Mouse (Mus musculus): ENCODE measurements around the gene Aes.

The Aes gene

DNA sequence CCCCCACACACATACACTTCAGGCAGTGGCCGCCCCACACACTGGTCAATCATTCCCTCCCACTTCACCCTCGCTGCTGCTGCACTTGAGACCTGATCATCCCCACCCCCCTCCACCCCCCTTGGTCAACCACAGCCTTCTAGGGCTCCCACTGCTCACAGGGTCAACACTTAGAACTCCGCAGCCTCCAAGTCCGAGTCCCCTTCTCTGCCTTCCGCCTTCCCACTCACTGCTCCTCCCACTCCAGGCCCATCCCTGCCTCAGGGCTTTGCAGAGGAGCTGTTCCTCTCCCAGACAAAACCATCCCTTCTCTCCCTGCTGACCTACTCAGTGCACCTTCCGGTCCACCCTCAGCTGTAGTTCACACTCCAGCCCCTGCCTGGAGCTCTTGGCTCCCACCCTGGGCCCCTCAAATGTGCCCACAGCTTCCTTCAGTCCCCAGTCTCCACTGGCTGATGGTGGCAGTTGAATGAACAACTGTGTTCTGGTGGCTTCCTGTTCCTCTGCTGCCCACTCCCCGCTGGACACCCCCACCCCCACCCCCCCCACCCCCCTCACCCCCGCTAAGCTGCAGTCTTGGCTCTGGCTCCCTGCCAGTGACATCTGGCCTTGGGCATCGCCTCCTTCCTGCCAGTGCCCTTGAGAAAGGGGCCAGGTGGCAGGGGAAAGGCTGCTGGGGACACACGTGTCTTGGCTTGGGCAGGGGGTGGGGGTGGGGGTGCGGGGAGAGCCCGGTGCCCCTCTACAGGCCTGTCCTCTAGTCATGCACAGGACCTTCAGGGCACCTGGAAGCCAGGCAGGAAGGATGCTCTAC lies 38.1 kb downstream of the Aes start:
- DNase-seq (ENCODE audit: low spot score in 2 of 2), result peak in 1 of 2 experiments; percentile 46

DNA sequence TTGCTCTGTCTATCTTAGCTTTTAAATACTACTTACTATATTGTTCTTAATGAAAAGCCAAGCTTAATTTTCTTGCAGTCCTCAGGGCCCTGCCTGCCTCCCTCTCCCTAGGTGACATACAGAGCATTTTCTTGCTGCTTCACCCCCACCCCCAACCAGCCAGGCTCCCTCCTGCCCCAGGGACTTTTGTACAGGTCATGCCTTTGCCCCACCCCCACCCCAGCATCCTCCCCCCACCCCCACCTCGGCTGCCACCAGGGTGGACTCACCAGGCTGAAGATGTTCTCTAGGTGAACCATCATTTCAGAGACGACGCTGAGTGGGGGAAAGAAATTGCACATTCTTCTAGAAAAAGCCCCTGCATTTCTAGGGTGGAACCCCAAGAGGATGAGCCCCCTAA lies 39.1 kb downstream of the Aes start:
- no peak for DNase-seq (ENCODE audit: low spot score in 2 of 2)

DNA sequence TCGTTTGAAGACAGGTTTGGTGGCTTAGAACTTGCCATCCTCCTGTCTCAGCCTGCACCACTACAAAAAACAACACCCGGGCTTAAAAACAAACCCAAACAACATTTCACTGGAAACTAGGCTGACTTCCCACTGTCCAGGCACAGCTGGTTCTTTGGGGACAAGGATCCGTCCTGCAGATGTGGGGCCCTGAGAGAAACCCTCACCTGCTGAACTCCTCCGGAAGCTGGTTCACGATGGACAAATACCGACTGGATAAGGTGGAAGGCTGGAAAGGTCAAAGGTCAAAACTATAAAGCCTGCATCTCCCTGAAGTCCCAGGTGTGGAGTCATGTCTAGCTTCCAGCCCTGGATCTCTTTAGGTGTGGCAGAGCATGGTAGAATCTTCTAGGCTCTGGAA lies 39.6 kb downstream of the Aes start:
- DNase-seq (ENCODE audit: low spot score in 2 of 2), result no peak

DNA sequence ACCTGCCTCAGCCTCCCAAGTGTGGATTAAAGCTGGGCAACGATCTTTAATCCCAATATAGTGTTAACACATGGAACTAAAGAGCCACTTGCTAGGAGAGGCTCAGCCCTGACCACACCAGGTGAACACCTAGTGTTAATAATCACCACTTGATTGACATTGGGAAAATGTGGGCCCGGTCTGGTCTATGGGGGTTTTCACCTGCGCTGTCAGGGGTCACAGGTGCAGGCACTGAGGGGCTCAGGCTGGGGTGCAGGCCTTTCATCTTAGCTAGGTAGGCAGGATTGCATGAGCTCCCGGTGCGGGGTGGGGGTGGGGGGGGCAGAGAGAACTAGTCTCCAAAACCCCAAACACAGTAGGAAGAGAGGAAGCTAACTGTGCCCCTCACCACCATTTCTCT lies 40.3 kb downstream of the Aes start:
- no peak for DNase-seq (ENCODE audit: low spot score in 2 of 2)

DNA sequence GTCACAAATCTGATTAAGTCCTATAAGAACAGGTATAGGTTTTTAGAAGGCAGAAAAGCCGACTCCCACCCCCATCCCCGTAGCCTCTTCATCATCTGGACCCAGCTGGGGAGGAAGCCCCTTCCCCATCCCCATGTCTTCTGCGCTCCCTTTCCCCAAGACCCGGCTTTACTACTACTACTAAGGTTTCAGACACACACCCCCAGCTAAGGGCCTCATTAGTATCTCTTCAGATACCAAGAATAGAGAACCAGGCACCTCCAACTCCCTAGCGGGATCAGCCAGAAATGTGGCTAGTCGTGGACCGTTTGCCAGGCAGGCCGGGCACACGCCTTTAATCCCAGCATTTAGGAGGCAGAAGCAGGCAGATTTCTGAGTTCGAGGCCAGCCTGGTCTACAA lies 40.8 kb downstream of the Aes start:
- no peak for DNase-seq (ENCODE audit: low spot score in 2 of 2)

DNA sequence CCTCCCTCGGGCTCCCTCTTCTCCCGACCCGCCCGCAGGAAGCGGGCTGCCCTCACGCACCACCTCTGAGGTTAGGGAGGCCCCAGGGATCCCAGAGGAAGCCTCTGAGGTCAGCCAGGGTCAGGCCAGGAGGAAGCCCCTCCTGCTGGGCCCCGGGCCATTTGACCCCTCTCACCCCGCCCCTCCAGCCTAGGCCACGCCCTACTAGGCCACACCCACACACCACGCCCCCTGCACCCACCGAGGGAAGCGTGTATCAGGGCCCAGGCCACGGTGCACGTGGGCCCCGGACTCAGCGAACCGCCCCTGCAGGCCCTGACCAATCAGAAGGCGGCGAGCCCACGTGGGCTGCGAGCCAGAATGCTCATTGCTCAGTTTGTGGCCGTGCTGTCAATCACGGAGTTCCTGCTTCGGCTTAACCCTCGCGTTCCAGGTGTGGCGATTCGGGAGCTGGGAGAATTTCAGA lies 41.5 kb downstream of the Aes start, which contains the start of gene Tle6:
Gene Tle6 (minus strand): TSS at position 336 of the 466 bp plus-strand sequence.
- DNase-seq (ENCODE audit: low spot score in 2 of 2), result peak; percentile 94 to 95

DNA sequence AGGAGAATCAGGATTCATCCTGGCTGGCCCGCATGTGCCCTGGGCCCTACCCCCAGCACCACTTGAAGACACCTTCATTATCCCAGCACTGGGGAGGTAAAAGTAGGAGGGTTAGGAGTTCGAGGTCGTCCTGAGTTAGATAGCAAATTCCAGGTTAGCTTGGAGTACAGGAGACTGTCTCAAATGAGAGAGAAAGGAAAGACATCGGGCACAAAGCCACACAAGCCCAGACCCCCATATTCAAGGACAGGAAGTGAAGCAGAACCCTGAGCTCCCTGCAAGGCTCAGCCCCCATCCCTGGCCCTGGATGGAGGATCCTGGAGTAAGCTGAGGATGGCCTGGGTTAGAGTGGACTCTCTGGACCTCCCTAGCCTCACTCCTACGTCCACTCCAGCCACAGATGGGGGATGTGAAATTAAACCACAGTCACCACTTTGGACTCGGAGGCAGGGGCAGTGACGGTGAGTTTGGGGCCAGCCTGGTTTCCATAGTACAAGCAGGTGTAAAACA lies 42.2 kb downstream of the Aes start:
- DNase-seq (ENCODE audit: low spot score in 2 of 2), result no peak

DNA sequence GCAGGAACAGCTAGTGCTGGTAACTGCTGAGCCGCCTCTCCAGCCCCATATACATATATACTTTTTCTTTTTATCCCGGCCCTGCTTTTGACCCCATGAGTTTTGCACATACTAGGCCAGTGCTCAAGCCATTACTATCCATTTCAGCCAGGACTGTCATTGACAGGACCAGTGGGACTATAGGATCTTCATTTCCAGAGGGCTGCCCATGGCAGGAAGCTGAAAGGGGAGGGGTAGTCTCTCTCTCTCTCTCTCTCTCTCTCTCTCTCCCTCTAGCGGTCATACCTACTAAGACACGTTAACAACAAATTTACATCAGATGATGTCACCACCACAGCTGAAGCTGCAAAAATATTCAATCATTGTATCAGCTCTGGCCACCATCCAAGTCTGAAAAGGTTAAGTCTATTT lies 43.5 kb downstream of the Aes start:
- DNase-seq (ENCODE audit: low spot score in 2 of 2), result peak in 1 of 2 experiments; percentile 30

DNA sequence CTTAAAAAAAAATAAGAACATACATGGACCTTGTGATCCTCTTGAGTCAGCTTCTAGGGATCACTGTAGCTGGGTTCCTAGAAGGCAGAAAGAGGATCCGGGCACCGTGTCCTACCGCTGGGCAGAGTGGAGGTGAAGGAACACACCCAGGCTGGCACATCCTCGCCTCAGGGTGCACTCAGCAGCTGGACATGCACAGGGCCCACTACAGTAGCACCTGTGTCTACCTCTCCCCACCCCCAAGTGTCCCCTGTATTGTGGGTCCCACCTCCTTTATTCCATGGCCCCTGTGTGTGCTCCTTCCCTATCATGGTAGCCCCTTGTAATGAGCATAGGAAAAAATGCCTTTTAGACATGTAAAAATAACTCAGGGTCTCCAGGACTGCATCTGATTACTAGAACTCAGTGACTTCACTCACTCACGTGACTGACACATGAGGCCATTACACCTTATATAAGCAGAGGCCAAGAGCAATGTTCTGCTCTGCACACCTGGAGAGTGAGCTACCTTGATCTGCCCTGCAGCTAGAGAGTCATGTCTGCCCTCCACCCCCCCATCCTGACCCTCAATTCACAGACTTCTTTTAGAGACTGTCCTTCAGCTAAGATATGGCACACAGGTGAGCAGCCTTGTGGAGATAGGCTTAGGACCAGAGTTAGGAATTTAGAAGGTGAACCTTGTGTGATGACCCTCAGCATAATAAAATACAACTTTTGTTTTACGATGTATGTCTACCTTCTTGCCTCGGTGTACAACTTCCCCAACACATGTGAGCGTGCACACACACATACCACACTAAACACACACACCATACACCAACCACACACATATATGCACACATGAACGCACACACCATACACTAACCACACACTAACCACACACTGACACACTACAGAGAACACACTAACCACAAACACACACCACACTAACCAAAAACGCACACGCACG lies 45.0 kb downstream of the Aes start:
- no peak for DNase-seq (ENCODE audit: low spot score in 2 of 2)

DNA sequence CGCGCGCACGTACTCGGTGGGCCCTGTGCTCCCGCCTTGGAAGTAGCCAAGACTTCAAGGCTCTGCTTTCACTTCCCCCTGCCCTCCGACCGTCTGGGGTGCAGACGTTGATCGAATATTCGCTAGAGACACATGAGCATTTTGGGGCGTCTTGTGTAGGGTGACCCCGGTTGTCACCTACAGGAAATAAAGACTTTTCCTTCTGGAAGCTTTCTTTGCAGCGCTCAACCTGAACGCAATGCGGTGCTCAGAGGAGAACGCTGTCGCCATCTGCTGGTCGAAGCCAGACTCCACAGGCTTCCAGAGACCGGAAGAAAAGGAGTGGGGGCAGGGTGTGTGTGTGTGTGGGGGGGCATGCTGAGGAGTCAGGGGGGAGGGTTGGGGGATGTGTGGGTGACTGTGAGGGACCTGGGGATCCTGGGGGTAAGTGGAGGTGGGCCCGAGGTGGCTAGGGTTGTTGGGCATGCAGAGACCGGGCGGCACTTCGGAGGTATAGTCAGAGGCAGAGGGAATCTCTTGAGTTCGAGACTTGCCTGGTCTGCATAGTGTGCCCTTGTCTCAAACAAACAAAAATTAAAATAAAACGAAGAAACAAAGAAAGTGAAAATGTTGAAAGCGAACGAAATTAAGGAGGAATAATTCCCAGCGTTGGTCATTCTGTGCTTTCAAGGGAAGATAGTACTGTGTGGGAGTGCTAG lies 45.8 kb downstream of the Aes start:
- DNase-seq (ENCODE audit: low spot score in 2 of 2), result peak; percentile 87 to 92

DNA sequence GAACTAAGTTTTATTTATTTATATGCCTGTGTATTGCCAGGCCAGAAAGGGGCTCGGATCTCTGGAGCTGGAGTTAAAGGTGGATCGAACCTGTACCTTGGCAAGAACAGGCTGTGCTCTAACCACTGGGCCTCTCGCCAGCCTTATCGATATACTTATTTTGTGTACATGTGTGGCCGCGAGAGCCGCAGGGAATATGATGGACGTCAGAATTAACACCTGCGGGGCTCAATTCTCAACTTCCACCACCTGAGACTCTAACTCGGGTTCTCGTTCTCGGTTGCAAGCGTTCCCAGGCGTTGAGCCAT lies 46.3 kb downstream of the Aes start:
- no peak for DNase-seq (ENCODE audit: low spot score in 2 of 2)

DNA sequence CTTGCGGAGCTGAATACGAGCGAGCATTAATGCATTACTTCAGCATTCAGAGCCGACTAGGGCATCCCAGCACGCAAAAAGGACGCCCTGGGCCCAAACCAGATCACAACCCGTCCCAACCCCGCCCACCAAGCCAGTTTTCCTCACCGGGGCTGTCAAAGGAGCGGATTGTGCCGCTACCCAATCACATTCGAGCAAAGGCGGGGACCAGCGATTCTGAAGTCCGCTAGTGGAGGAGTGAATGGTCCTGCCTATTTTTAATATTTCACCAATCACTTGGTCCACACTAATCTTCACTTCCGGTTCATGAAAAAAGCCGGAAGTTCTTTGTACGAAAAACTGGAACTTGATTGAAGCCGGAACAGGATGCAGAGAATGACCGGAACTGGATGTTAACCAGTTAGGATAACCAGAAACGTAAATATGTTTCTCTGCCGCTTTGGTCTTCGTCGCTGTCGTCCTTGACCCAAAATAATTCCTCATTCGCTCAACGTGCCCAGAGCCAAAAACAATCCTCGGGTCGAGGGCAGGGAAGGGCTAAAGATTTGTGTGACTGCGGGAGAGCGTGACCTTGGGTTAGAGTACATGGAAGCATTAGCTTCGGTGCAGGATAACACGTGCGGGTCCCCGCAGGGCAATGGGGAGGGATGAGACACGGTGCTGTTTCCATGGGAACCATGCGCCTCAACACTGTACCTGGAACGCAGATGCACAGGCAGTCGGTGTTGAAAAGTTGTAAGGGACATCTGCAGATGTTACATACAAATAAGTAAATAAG lies 46.9 kb downstream of the Aes start, which contains the start of gene BC025920:
Gene BC025920 (plus strand): TSS at position 297 of the 778 bp plus-strand sequence.
- DNase-seq (ENCODE audit: low spot score in 2 of 2), result peak; percentile 91 to 94

DNA sequence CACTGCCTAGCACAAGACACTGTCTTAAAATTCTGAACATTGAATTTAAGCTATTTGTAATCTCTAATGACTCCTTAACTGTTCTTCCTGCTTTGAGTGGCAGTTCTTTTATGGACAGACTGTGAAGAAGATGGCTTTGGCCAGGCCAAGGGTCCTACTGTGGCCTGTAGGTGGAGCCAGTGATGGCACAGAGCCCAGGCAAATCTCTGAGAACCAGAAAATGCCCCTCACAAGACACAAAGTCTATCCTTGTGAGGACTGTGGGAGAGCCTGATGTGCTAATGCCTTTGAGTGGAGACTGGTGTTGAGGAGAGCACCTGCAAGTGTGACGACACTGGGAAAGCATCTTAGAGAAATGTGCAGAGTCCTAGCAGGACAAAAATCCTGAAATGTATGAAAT lies 49.0 kb downstream of the Aes start:
- DNase-seq (ENCODE audit: low spot score in 2 of 2), result no peak

DNA sequence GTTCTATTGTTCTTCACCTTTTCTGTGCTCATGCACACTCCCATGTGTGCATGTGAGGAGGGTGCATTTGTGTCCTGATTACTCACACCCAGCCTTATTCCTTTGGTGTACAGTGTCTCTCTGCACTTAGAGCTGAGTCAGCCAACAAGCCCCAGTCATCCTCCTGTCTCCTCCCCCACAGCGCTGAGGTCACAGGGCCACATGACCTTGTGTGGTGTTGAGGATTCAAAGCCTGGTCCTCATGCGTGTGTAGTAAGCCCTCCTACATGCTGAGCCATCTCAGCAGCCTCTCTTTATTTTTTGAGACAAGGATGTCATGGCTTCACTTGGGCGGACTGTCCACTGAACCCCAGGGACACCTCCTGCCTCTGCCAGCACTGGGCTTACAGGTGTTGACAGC lies 53.5 kb downstream of the Aes start:
- no peak for DNase-seq (ENCODE audit: low spot score in 2 of 2)

DNA sequence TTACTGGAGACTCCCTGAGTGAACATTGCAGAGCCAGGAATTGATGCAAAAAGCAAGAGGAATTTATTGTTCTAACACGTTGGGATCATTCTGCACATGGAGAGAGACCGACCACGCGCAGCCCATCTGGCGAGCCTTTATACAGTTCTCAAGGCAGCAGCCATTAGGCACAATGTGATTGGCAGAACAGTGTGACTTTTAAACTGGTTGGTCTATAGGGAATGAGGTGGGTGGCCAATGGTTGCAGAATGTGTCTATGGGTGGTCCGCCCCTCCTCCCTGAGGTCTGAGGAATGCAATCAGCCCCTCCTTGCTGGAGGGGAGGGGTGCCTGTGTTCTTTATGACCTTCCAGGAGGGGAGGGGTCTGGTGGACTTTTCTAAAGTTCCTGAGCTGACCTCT lies 56.2 kb downstream of the Aes start:
- no peak for DNase-seq (ENCODE audit: low spot score in 2 of 2)
